Mouse (Mus musculus): ENCODE measurements around the gene Rrm2. TPM values are rescaled to one million over a fixed set of nuclear protein-coding genes. Genes with fewer than 3 reads are reported as not detected.

Rrm2 gene
- total and polyA plus RNA-seq, 3 experiments, result 88.2 to 158 (median 127) TPM

DNA sequence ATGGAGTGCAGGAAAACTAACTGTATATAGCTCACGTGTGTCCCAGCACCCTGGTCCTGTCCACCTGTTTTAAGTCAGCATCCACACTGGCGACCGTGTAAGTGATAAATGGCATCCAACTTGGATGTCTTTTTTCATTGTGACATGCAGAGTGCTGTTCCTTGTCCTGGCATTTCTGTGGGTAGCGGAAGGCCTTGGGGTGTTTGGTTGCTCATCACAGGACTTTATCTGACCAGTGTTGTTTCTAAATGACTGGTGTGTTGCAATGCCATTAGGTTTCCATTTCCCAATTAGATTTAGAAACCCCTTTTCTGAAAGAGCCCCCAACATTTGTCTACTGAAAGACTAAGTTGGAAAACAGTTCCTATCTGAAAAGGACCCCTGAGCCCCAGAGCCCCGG lies 45.9 kb upstream of the Rrm2 start:
- TF ChIP-seq NELFE (IDR thresholded peaks at IDR 0.05; ENCODE audit: low read depth, low read length) (no peak), ZC3H11A (IDR thresholded peaks at IDR 0.05; ENCODE audit: low read depth, low read length) (no peak), UBTF (IDR thresholded peaks at IDR 0.05; ENCODE audit: borderline replicate concordance, insufficient read depth, low read depth, low read length) (no peak), MAZ (IDR thresholded peaks at IDR 0.05; ENCODE audit: low read depth, low read length) (no peak), CHD2 (IDR thresholded peaks at IDR 0.05; ENCODE audit: low read length) (no peak), TBP (IDR thresholded peaks at IDR 0.05; ENCODE audit: low read depth, low read length) (no peak), MEF2A (IDR thresholded peaks at IDR 0.05; ENCODE audit: extremely low read depth, insufficient replicate concordance, low read depth, low read length, poor library complexity, severe bottlenecking) (no peak), ZMIZ1 (IDR thresholded peaks at IDR 0.05; ENCODE audit: low read depth, low read length) (no peak), TCF12 (IDR thresholded peaks at IDR 0.05; ENCODE audit: low read depth, low read length) (no peak), SMC3 (IDR thresholded peaks at IDR 0.05; ENCODE audit: low read depth, low read length) (no peak), ZNF384 (IDR thresholded peaks at IDR 0.05; ENCODE audit: low read depth, low read length) (no peak), MAFK (IDR thresholded peaks at IDR 0.05; ENCODE audit: borderline replicate concordance, low read depth, low read length) (no peak), JUND (IDR thresholded peaks at IDR 0.05; ENCODE audit: low read depth, low read length) (no peak)
- no peak overlapping the region for H3K9ac ChIP-seq (ENCODE audit: control insufficient read depth, low read depth, low read length, poor library complexity, severe bottlenecking)
- peaks cover 0 to 11% of the 10 kb centered on the region in 2 experiments; a peak in 2 of 4 replicates for H3K36me3 ChIP-seq (ENCODE audit: control insufficient read depth in 1 of 2, insufficient read depth in 2 of 2, low read length in 2 of 2)
- peaks cover 0 to 6% of the 10 kb centered on the region in 2 experiments; a peak in 3 of 4 replicates for H3K4me1 ChIP-seq (ENCODE audit: control insufficient read depth in 1 of 2, insufficient read depth in 2 of 2, low read length in 2 of 2)
- DNase-seq (ENCODE audit: low read depth, low spot score), result no peak
- H3K27ac ChIP-seq (ENCODE audit: control insufficient read depth, low read depth, low read length), result no peak overlapping the region
- H3K4me3 ChIP-seq (ENCODE audit: control insufficient read depth in 1 of 2, insufficient read depth in 1 of 2, low read depth in 2 of 2, low read length in 2 of 2), result no peak overlapping the region
- no peaks in the 10 kb centered on the region for H3K27me3 ChIP-seq (ENCODE audit: control insufficient read depth in 1 of 2, insufficient read depth in 2 of 2, low read length in 2 of 2)
- no peaks in the 10 kb centered on the region for H3K79me2 ChIP-seq (ENCODE audit: control insufficient read depth, insufficient read depth, low read length, poor library complexity)
- H3K9me3 ChIP-seq (replicated peaks; ENCODE audit: insufficient read depth, low read length), result no peaks in the 10 kb centered on the region

GRCm38 (mm10) chr12:24680096-24680491 lies 27.9 kb upstream of the Rrm2 start:
- Histone ChIP-seq H3K4me3 (ENCODE audit: control insufficient read depth in 1 of 2, insufficient read depth in 1 of 2, low read depth in 2 of 2, low read length in 2 of 2) (no peak overlapping the region), H3K79me2 (ENCODE audit: control insufficient read depth, insufficient read depth, low read length, poor library complexity) (no peaks in the 10 kb centered on the region), H3K36me3 (ENCODE audit: control insufficient read depth in 1 of 2, insufficient read depth in 2 of 2, low read length in 2 of 2) (no peaks in the 10 kb centered on the region), H3K27ac (ENCODE audit: control insufficient read depth, low read depth, low read length) (no peak overlapping the region), H3K4me1 (ENCODE audit: control insufficient read depth in 1 of 2, insufficient read depth in 2 of 2, low read length in 2 of 2) (no peaks in the 10 kb centered on the region), H3K9me3 (replicated peaks; ENCODE audit: insufficient read depth, low read length) (no peaks in the 10 kb centered on the region), H3K9ac (ENCODE audit: control insufficient read depth, low read depth, low read length, poor library complexity, severe bottlenecking) (no peak overlapping the region), H3K27me3 (ENCODE audit: control insufficient read depth in 1 of 2, insufficient read depth in 2 of 2, low read length in 2 of 2) (peaks cover 0 to 6% of the 10 kb centered on the region in 2 experiments; a peak in 1 of 4 replicates)
- no peak for DNase-seq (ENCODE audit: low read depth, low spot score)
- TF ChIP-seq ZNF384 (IDR thresholded peaks at IDR 0.05; ENCODE audit: low read depth, low read length), result no peak
- no peak for TF ChIP-seq MAX (IDR thresholded peaks at IDR 0.05; ENCODE audit: low read length)
- TF ChIP-seq SMC3 (IDR thresholded peaks at IDR 0.05; ENCODE audit: low read depth, low read length), result no peak
- TF ChIP-seq NELFE (IDR thresholded peaks at IDR 0.05; ENCODE audit: low read depth, low read length), result no peak
- TF ChIP-seq TAL1 (IDR thresholded peaks at IDR 0.05; ENCODE audit: low read length), result no peak
- no peak for TF ChIP-seq SIN3A (IDR thresholded peaks at IDR 0.05; ENCODE audit: low read length)
- TF ChIP-seq ELF1 (IDR thresholded peaks at IDR 0.05; ENCODE audit: low read depth, low read length), result no peak
- TF ChIP-seq TCF12 (IDR thresholded peaks at IDR 0.05; ENCODE audit: low read depth, low read length), result no peak
- TF ChIP-seq CTCF (IDR thresholded peaks at IDR 0.05 in 2 of 3, conservative IDR thresholded peaks at IDR 0.05 in 1 of 3; ENCODE audit: control insufficient read depth in 1 of 3, insufficient read depth in 1 of 3, low read depth in 2 of 3, low read length in 3 of 3, poor library complexity in 1 of 3, severe bottlenecking in 1 of 3), result no peak
- no peak for TF ChIP-seq MAZ (IDR thresholded peaks at IDR 0.05; ENCODE audit: low read depth, low read length)
